Mouse (Mus musculus): ENCODE results near the gene Fignl2.

Gene Fignl2

GRCm38 (mm10) chr15:101092829-101093648 lies 14.7 kb upstream of the Fignl2 start:
- no peak for DNase-seq (ENCODE audit: low spot score in 2 of 2)

GRCm38 (mm10) chr15:101092121-101092828 lies 13.9 kb upstream of the Fignl2 start:
- no peak for DNase-seq (ENCODE audit: low spot score in 2 of 2)

GRCm38 (mm10) chr15:101091551-101091950 lies 13.2 kb upstream of the Fignl2 start:
- no peak for DNase-seq (ENCODE audit: low spot score in 2 of 2)

- no peak for DNase-seq (ENCODE audit: low spot score in 2 of 2)
Measured at GRCm38 (mm10) chr15:101088291-101088690, 9.9 kb upstream of the Fignl2 start.

GRCm38 (mm10) chr15:101086956-101087355 lies 8.6 kb upstream of the Fignl2 start:
- DNase-seq (ENCODE audit: low spot score in 2 of 2): no peak

GRCm38 (mm10) chr15:101086451-101086850 lies 8.1 kb upstream of the Fignl2 start:
- DNase-seq (ENCODE audit: low spot score in 2 of 2): no peak

- DNase-seq (ENCODE audit: low spot score in 2 of 2): no peak
Measured at GRCm38 (mm10) chr15:101084499-101084898, 6.1 kb upstream of the Fignl2 start.

- no peak for DNase-seq (ENCODE audit: low spot score in 2 of 2)
Measured at GRCm38 (mm10) chr15:101082236-101082635, 3.9 kb upstream of the Fignl2 start.

GRCm38 (mm10) chr15:101081035-101081548 lies 2.7 kb upstream of the Fignl2 start:
- no peak for DNase-seq (ENCODE audit: low spot score in 2 of 2)

- DNase-seq (ENCODE audit: low spot score in 2 of 2): no peak
Measured at GRCm38 (mm10) chr15:101080031-101080520, 1.7 kb upstream of the Fignl2 start.

- DNase-seq (ENCODE audit: low spot score in 2 of 2): peak; percentile 40 to 50
Measured at GRCm38 (mm10) chr15:101078731-101079156, 377 bp upstream of the Fignl2 start.

- no peak for DNase-seq (ENCODE audit: low spot score in 2 of 2)
Measured at GRCm38 (mm10) chr15:101077001-101077812, 1.2 kb downstream of the Fignl2 start.

- no peak for DNase-seq (ENCODE audit: low spot score in 2 of 2)
Measured at GRCm38 (mm10) chr15:101076071-101077000, 2.0 kb downstream of the Fignl2 start.

- DNase-seq (ENCODE audit: low spot score in 2 of 2): no peak
Measured at GRCm38 (mm10) chr15:101075656-101076055, 2.7 kb downstream of the Fignl2 start.

- DNase-seq (ENCODE audit: low spot score in 2 of 2): no peak
Measured at GRCm38 (mm10) chr15:101075150-101075549, 3.2 kb downstream of the Fignl2 start.

GRCm38 (mm10) chr15:101074067-101074466 lies 4.3 kb downstream of the Fignl2 start:
- DNase-seq (ENCODE audit: low spot score in 2 of 2): no peak

GRCm38 (mm10) chr15:101072736-101073135 lies 5.6 kb downstream of the Fignl2 start:
- no peak for DNase-seq (ENCODE audit: low spot score in 2 of 2)

GRCm38 (mm10) chr15:101070762-101071161 lies 7.6 kb downstream of the Fignl2 start:
- no peak for DNase-seq (ENCODE audit: low spot score in 2 of 2)

- no peak for DNase-seq (ENCODE audit: low spot score in 2 of 2)
Measured at GRCm38 (mm10) chr15:101069641-101070190, 8.7 kb downstream of the Fignl2 start.

- DNase-seq (ENCODE audit: low spot score in 2 of 2): no peak
Measured at GRCm38 (mm10) chr15:101068671-101069070, 9.7 kb downstream of the Fignl2 start.

Data from frontal cortex, postnatal 25 days (tissue).